Mouse (Mus musculus): ENCODE measurements around the gene Cmtr2. TPM values are rescaled to one million over a fixed set of nuclear protein-coding genes. Genes with fewer than 3 reads are reported as not detected.

Gene Cmtr2
- total RNA-seq, 2 experiments from 2014 or later = 2.0 to 3.5 TPM

DNA sequence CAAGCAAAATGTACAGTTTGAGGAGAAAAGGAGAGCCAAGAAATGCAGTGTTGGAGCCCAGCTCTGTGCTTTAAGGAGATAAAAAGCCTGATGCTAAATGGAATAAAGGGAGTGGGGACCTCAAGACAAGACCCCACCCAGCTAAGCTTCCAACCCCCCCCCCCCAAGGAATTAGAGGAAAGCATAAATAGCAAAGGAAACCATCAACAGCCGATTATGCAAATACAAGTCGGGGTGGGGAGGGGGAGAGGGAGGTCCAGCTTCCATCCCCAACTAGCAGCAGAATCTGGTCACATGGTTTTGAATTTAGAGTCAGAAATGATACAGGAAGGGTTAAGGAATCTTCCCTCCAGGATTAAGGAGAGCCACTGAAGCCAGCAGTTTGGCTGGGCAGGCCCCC, 29.1 kb downstream of the Cmtr2 start:
- ATAC-seq (replicated peaks; ENCODE audit: low FRiP score, poor library complexity, severe bottlenecking) = no peak

DNA sequence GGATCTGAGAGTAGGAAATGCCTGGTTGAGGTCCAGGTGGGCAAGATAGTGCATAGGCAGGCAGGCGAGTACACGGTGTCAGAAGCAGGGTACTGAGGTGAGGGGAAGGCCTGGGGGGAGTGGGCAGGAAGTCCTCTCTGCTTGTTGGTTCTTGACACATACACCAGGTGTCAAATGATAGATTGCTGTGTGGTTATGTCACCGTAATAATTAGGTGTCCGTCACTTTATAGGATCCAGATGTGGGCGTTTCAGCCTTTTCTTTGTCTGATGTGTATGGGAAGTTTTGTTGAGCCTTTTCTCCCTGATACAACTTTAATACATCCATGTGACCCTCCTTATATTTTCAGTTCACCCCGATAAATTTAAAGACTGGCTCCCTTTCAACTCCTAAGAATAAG, 31.8 kb downstream of the Cmtr2 start:
- no peak for ATAC-seq (replicated peaks; ENCODE audit: low FRiP score, poor library complexity, severe bottlenecking)

DNA sequence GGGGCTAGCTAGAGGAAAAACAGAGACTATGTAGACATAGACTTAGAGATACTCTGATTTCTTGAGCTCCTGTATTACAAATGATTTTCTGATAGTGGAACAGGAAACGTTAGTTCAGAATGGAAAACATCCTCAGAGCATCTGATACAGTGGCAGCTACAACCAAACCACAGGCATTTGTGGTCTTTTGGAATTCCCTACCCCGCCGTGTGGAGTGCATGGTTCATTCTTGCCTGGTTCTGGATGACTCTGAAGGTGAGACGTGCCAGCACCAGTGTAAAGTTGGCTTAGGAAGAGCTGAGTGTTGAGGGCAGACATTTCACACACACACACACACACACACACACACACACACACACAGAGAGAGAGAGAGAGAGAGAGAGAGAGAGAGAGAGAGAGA, 38.5 kb downstream of the Cmtr2 start:
- no peak for ATAC-seq (replicated peaks; ENCODE audit: low FRiP score, poor library complexity, severe bottlenecking)

- no peak for ATAC-seq (replicated peaks; ENCODE audit: low FRiP score, poor library complexity, severe bottlenecking)
These were observed 50.4 kb downstream of the Cmtr2 start for GRCm38 (mm10) chr8:110265796-110266305.

- no peak for ATAC-seq (replicated peaks; ENCODE audit: low FRiP score, poor library complexity, severe bottlenecking)
These were observed 51.3 kb downstream of the Cmtr2 start, which contains the start of gene Hydin for GRCm38 (mm10) chr8:110266741-110267140. TSS of gene Hydin (plus strand) at chr8:110266977.

- ATAC-seq (replicated peaks; ENCODE audit: low FRiP score, poor library complexity, severe bottlenecking) = no peak
These were observed 51.8 kb downstream of the Cmtr2 start for GRCm38 (mm10) chr8:110267268-110267667.

GRCm38 (mm10) chr8:110270659-110271058, 55.2 kb downstream of the Cmtr2 start:
- no peak for ATAC-seq (replicated peaks; ENCODE audit: low FRiP score, poor library complexity, severe bottlenecking)

DNA sequence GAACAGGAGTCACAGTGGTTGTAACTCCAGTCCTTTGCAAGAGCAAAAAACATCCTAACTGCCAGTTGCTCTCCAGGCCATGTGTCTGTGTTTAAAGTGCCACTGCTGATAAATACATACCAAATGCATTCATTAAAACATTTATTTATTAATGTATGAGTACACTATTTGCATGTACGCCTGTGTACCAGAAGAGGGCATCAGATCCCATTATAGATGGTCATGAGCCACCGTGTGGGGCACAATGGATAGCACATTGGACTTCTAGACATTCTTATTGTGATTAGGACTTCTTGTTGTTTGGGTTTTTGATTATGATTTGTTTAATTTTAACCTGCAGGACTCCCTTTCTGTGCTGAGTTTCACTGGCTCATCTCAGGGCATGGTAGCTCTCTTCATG, 57.9 kb downstream of the Cmtr2 start:
- ATAC-seq (replicated peaks; ENCODE audit: low FRiP score, poor library complexity, severe bottlenecking) = no peak

Other genes with a start within 250 kb of the Cmtr2 start
- not detected in 2 replicates for gene Tat, start 225.2 kb upstream of the Cmtr2 start, total RNA-seq (2015; ENCODE audit: low replicate concordance)
- not detected in 2 replicates for gene Tat, start 225.2 kb upstream of the Cmtr2 start, total RNA-seq (2017; ENCODE audit: low replicate concordance)
- gene Chst4, start 175.9 kb upstream of the Cmtr2 start, total RNA-seq (2015; ENCODE audit: low replicate concordance) = not detected in 2 replicates
- not detected in 2 replicates for gene Chst4, start 175.9 kb upstream of the Cmtr2 start, total RNA-seq (2017; ENCODE audit: low replicate concordance)
- not detected in 2 replicates for gene Zfp612, start 135.9 kb upstream of the Cmtr2 start, total RNA-seq (2015; ENCODE audit: low replicate concordance)
- not detected in 2 replicates for gene Zfp612, start 135.9 kb upstream of the Cmtr2 start, total RNA-seq (2017; ENCODE audit: low replicate concordance)
- gene Gm21964, start 114.5 kb upstream of the Cmtr2 start, total RNA-seq (2015; ENCODE audit: low replicate concordance) = not detected in 2 replicates
- gene Gm21964, start 114.5 kb upstream of the Cmtr2 start, total RNA-seq (2017; ENCODE audit: low replicate concordance) = not detected in 2 replicates
- not detected in 2 replicates for gene Gm17720, start 112.9 kb upstream of the Cmtr2 start, total RNA-seq (2015; ENCODE audit: low replicate concordance)
- gene Gm17720, start 112.9 kb upstream of the Cmtr2 start, total RNA-seq (2017; ENCODE audit: low replicate concordance) = not detected in 2 replicates
- gene Calb2, start 47.5 kb upstream of the Cmtr2 start, total RNA-seq (2015; ENCODE audit: low replicate concordance) = not detected in 2 replicates
- not detected in 2 replicates for gene Calb2, start 47.5 kb upstream of the Cmtr2 start, total RNA-seq (2017; ENCODE audit: low replicate concordance)
- 0.19 TPM in 1 of 2 replicates, not detected in the other for gene Hydin, start 51.3 kb downstream of the Cmtr2 start, total RNA-seq (2015; ENCODE audit: low replicate concordance)
- 0.09 TPM in 1 of 2 replicates, not detected in the other for gene Hydin, start 51.3 kb downstream of the Cmtr2 start, total RNA-seq (2017; ENCODE audit: low replicate concordance)

Measured in erythroblast, adult 5-6 weeks (primary cell).